Mouse (Mus musculus): ENCODE results near the gene Pgap2. TPM values are rescaled to one million over a fixed set of nuclear protein-coding genes. Genes with fewer than 3 reads are reported as not detected.
A peak's percentile ranks its signal among the peaks of the same experiment; 100 is the strongest.

Pgap2 gene
- 10 to 100 TPM; 35.9 to 40.7 TPM for total RNA-seq (2021)
- long read RNA-seq, experiment 1, transcript Pgap2-204 (7 exons, 2,141 nt): major isoform, 8 of 59 reads
- long read RNA-seq, experiment 1, partial matches to known transcripts: 22 of 59 reads
- long read RNA-seq, experiment 1, other reads (novel, unspliced or antisense): 24 of 59 reads
- long read RNA-seq, experiment 2, transcript Pgap2-204 (7 exons, 2,141 nt): major isoform, 7 of 44 reads
- long read RNA-seq, experiment 2, partial matches to known transcripts: 2 of 44 reads
- long read RNA-seq, experiment 2, other reads (novel, unspliced or antisense): 31 of 44 reads

DNA sequence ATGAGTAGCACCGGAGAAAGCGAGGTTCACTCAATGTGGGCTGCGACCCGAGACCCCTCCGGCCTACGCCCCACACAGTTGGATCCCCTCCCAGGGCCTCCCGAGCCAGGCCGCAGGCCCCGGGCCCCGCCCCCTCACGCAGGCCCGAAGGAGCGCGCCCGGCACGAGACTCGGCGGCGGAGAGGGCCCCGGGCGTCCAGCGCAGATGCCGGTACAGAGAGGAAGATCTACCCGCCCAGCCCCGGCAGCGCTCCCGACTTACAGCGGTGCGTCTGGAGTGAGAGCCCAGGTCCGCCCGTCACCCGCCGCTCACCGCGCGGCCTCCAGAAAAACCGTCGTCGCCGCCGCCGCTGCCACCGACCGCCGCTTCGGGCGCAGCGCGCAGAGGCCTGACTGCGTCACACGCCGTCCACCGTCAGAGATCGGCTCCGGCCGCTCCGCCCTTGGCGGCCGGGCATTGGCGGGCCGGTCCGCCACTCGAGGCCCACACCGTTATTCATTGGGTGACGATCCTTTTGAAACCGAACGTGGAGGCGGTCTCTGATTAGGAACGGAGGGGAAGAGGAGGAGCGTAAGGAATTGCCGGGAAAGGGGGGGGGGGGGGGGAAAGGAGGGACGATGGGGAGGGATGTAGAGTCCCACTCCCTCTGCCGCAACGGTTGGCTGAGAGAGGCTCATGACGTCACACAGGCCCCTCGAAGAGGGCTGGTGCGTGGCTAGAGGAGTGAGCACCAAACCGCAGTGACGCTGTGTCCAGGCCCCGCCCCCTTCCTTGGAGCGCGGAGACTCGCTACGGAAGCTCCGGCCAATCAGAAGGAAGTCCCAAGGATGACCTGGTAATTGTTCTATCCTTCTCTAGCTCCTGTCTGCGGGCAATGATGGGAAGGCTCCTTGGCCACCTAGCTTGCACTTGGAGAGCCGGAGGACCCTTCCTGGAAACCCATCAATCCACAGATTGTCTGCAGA, at the start of gene Pgap2, which contains the start of gene Nup98:
Pgap2 (plus strand) TSS at position 453 of the 966 bp plus-strand sequence.
Nup98 (minus strand) TSS at position 421 of the 966 bp plus-strand sequence.
- DNase-seq: peak; percentile 98

DNA sequence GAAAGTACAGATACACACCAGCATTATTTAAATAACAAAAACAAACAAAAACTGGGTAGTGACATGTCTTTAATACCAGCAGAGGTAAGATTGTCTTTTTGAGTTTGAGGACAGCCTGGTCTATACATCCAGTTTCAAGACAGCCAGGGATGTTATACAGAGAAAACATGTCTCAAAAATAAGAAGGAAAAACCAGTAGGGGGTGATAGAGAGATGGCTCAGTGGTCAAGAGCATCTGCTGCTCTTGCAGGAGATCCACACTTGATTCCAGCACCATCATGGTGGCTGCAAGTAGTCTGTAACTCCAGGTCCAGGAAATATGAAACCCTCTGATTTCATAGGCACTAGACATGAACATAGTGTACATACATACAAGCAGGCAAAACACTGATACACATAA, 39.7 kb upstream of the Pgap2 start:
- DNase-seq: no peak

- DNase-seq: no peak
Observed at GRCm38 (mm10) chr7:102183849-102184248, 26.2 kb upstream of the Pgap2 start.

DNA sequence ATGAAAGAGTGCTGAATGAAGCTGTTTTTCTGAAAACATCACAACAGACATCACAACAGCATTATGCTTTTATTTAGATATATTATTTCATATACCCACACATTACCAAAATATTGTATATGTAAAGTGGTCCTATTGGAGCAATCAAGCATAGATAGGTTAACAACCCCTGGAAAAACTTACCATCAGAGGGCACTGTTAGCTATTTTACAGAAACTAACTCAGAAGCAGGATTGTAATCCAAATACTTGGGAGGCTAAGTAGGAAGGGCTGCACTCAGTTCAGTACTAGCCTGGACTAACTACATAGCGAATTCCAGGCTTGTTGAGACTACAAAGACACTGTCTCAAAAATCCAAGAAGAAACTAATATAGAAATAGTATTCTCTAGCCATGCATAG, 17.7 kb upstream of the Pgap2 start:
- no peak for DNase-seq

DNA sequence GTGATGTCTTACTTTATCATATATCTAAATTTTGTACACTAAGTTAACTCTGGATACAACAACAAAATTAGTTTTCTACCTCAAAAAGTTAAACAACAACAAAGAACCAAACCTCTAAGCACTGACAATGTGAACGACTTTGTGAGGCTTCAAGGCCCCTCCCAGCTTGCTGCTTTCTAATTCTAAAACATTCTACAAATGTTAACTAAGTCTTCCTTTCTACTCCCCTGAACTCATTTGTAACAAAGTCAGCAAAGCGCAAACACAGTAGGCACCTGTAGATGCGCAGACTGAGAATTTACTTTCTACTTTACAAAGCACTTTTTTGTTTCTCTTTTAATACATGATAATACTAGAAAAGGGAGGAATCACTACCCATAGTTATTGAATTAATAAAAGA, 9.4 kb upstream of the Pgap2 start:
- no peak for DNase-seq

DNA sequence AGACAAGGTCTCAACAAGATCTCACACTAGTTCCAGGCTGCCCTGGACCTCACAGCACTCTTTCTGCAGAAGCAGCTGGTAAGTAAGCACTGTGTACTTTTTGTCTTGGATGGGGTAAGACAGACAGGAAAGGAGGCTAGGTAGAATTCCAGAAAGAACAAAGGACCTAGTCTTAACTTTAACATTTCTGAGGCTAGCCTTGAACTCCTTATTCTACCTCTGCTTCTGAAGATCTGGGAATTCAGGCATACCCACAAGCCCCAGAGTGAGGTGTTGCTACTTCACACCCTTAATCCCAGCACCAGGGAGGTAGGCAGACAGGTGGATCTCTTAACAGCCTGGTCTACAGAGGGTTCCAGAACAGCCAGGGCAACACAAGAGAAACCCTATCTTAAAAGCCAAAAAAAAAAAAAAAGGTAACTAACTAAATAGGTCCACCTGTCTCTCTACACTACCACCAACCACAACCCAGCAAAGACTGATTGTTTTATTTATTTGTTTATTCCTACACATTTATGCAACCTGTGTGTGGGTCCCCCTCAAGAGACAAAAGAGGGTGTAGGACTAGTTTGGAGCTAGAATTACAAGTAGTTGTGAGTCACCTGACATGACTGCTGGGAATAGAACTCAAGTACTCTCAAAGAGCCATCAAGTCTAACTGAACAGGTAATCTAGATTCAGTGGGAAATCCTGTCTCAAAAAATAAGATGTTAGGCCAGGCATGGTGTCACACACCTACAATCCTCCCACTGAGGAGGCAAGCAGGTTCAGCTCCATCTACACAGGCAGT, 8.8 kb upstream of the Pgap2 start:
- DNase-seq: no peak

DNA sequence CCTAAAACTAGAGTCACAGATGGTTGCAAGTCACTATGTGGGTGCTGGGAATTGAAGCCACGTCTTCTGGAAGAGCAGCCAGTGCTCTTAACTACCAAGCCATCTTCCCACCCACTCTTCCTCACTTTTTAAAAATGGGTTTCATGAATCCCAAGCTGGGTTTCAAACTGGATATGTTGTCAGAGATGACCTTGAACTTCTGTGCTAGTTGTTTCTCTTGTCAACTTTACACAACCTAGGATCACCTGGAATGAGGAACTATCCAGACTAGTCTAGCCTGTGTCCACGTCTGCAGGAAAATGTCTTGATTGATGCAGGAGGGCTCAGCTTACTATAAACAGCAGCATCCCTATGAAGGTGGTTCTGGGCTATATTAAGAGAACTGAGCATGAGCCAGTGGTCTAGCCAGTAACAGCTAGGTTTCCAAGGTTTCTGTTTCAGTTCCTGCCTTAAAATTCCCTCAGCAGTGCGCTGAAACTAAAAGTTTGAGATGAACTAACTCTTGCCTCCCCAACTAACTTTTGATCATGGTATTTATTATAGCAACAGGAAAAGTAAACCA, 5.6 kb upstream of the Pgap2 start:
- no peak for DNase-seq

DNA sequence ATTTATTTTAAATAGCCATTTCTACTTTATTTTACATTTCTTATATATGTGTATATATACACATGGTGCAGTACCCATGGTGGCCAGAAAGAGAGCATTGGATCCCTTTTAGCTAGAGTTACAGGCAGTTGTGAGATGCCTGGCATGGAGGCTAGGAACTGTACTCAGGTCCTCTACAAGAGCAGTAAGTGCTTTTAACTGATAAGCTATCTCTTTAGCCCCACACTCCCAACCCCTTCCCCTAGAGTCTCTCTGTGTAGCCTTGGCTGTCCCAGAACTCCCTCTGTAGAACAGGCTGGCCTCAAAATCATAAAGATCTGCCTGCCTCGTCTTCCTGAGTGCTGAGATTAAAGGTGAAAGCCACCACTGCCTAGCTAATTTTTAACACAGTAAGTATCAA, 4.4 kb upstream of the Pgap2 start:
- DNase-seq: no peak

DNA sequence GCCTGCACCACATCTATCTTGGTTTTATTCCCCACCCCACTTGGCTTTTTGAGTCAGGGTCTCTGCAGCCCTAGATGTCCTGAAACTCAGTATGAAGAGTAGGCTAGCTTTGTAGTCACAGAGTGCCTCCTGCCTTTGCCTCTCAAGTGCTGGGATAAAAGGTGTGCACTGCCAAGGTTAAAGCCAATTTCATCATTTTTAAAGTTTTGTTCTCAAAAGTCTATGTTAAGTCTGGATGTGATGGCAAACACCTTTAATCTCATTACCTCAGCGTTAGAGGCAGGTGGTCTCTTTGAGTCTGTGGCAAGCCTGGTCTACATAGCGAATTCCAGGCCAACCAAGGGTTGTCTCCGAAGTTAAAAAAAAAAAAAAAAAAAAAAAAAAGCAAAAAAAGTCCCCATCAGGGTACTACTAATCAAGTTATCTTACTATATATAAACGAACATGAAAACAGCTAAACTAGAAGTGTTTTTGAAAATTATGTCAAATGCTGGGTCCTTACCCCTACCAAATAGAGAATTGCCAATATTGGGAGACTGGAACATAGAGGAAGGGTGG, 1.1 kb upstream of the Pgap2 start:
- no peak for DNase-seq

GRCm38 (mm10) chr7:102211071-102211470, 1.1 kb downstream of the Pgap2 start:
- DNase-seq: no peak

- DNase-seq: no peak
Observed at GRCm38 (mm10) chr7:102221899-102222298, 11.9 kb downstream of the Pgap2 start.

- DNase-seq: no peak
Observed at GRCm38 (mm10) chr7:102222336-102222735, 12.3 kb downstream of the Pgap2 start.

DNA sequence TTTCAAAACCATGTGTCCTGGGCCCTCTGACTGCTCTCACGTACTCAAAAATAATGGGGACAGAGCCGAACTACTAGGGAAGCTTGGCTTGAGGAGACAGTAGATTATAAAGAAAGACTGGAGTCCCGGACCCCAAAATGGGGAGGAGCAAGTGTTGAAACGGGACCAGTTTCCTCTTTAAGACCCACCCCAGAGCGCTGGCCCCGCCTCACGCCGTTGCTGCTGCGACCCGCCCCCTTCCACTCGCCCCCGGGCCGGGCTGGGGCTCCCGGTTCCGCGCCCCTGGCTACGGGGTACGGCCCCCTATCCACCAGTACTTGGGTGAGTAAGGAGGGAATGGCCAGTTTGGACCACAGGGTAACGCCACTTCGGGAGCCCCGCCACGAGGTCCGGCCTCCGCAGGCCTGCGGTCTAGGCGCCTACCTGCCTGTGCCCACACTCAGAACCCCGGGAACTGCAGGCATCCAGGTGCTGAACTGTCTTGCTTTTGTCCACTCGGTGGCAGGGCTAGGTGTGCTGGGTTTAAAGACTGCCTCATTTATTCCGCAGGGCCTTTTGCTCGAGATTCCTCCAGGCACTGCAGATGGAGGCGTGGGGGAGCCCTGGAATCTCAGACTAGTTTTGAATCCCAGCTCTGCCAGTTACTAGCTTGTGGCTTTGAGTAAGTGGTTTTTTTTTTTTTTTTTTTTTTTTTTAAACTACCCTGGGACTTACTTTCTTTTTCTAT, 13.0 kb downstream of the Pgap2 start:
- DNase-seq: peak; percentile 61

DNA sequence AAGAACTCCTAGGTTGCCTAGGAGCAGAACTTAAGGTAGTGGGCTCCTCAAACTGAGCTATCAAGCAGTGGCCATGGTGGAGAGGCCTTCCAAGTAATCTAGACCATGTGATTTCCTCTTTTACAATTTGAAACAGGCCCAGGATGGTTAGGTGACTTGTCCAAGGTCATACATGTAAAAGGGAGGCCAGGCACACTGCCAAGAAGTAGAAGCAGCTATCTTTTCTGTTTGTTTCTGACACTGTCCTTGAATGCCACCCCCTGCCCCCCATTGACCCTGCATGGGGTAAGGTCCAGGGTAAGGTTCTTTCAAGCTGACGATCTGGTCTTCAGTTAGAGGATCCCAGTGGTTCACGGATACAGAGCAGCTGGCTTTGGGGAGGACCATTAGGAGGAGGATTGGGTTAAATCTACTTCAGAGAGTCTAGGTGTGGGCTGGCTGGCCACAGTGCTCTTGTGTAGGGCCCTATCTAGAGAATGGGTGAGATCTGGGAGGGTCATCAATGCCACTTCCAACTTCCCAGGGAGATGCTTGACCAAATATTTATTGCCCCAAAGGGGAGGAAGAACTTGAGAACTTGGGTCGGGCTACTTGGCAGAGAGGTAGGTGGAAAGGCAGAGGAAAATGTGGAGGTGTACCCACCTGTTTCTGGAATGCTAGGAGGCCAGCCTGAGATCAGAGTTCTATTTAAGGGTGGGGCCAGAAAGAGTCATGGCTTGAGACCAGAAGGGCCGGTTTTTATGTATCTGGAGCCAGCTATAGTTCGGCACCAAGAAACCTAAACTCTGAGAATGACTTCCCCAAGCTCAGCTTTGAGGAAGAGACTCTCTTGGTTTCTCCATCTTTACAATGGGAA, 14.1 kb downstream of the Pgap2 start:
- no peak for DNase-seq

- DNase-seq: no peak
Observed at GRCm38 (mm10) chr7:102226051-102226450, 16.0 kb downstream of the Pgap2 start.

DNA sequence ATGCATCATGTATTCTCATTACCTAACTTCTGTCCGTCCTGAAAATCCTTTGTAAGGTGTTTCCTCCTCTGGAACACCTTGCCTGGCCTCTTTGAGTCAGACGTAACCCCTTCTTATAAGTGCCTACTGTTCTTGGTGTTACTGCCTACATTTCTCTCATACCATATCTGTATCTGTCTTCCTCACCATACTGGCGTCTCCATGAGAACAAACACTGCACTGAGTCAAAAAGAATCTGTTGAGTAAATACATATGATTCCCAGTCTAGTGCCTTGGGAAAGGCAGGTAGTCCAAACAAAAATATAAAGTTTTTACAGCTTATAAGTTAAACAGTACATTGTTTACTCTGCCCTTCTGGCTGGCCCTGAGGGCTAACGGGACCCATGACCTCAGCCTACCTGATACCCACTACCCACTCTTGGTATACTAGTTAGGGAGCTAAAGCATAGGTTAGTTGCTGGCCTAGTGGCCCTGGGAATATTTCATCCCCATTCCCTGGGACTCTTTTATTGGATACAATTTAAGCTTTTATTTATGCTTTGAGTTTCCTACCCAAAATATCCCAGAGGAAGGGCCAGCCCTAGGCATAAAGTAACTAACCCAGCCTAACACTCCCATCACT, 18.2 kb downstream of the Pgap2 start:
- no peak for DNase-seq

DNA sequence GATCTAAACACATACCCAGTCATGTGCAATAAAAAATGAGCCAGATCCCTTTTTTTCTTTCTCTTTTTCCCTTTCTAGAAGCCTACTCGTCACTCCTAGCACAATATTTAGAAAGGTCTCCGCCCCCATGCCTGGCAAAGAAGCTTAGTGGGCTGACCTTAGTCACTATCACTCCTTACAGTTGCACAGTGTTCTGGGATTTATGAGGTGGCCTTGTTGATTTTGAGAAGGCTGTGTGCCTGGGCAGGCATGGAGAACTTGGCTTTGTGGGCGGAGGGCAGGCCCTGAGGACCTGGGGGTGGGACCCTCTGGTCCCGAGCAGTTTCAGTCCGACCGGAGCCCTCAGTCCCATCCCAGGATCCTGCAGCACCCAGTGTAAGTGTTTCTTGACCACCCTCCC, 19.8 kb downstream of the Pgap2 start:
- DNase-seq: no peak

DNA sequence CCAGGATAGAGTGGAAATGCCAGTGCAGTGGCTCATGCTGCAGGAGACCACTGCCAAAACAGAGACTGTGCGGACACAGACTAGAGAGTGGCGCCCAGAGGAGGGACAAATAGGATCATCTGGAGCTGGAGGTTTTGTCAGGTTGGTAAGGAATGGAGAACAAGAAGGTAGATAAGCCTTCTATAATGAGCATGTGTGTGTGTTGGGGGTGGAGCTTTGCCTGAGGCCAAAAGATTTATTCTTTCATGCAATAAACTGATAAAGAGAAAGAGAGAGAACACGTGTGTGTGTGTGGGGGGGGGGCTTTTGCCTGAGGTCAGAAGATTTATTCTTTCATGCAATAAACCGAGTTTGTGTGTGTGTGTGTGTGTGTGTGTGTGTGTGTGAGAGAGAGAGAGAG, 23.1 kb downstream of the Pgap2 start:
- DNase-seq: no peak

GRCm38 (mm10) chr7:102238686-102239286, 28.8 kb downstream of the Pgap2 start:
- no peak for DNase-seq

Data from gastrocnemius, postnatal 10 days (tissue).